Mouse (Mus musculus) limb, embryonic 12.5 days (tissue): ENCODE data around the gene Efemp2. TPM values are rescaled to one million over a fixed set of nuclear protein-coding genes. Genes with fewer than 3 reads are reported as not detected.

Experiments used
- ATAC-seq: fragments of 200-750 bp; cut with Nextera tagmentation; 2 replicates; pipeline ENCODE4 v1.8.0; 2017; ENCODE audit warnings: low read depth, moderate TSS enrichment; ENCODE audit not compliant: insufficient number of reproducible peaks, insufficient read depth, low FRiP score, low TSS enrichment
- H3K27ac ChIP-seq: fragments of 300-500 bp; sonication (generic); 2 replicates; pipeline ENCODE4 v1.5.1; 2016; ENCODE audit warnings: mild to moderate bottlenecking, moderate library complexity
- H3K27me3 ChIP-seq: fragments of 300-500 bp; sonication (generic); 2 replicates; pipeline ENCODE4 v1.6.1; 2016; ENCODE audit warnings: mild to moderate bottlenecking, moderate library complexity
- H3K36me3 ChIP-seq: fragments of 300-500 bp; sonication (generic); 2 replicates; pipeline ENCODE4 v1.6.1; 2016; ENCODE audit warnings: mild to moderate bottlenecking, moderate library complexity
- H3K4me1 ChIP-seq: fragments of 300-500 bp; sonication (generic); replicated peaks from 2 replicates; pipeline ENCODE4 v1.6.1; 2016
- H3K4me2 ChIP-seq: fragments of 300-500 bp; sonication (generic); 2 replicates; pipeline ENCODE4 v1.6.1; 2016; ENCODE audit warnings: mild to moderate bottlenecking, moderate library complexity
- H3K4me3 ChIP-seq: fragments of 300-500 bp; sonication (generic); replicated peaks from 2 replicates; pipeline ENCODE4 v1.5.1; 2016; ENCODE audit warnings: mild to moderate bottlenecking
- H3K9ac ChIP-seq: fragments of 300-500 bp; sonication (generic); replicated peaks from 2 replicates; pipeline ENCODE4 v1.6.1; 2016; ENCODE audit warnings: mild to moderate bottlenecking, moderate library complexity
- H3K9me3 ChIP-seq: fragments of 300-500 bp; sonication (generic); 2 replicates; pipeline ENCODE4 v1.6.1; 2016; ENCODE audit warnings: mild to moderate bottlenecking, moderate library complexity
- WGBS: fragments of 180-500 bp; shearing (Covaris S2); methylation state at CpG from one replicate; pipeline ENCODE4 v1.1.7; 2016; 5-methylcytosine and 5-hydroxymethylcytosine counted together
- polyA plus RNA-seq: library from polyadenylated mRNA; unstranded; fragments of >200 nt; fragmentation: Nextera tagmentation; extraction: Ambion mirVana; gene quantifications from 2 replicates; pipeline ENCODE4 v1.2.1, GENCODE M21; 2016

Efemp2 gene
- polyA plus RNA-seq, 1 experiment from 2014 or later = 138 TPM

- no peak overlapping the region for H3K9ac ChIP-seq
- peaks cover 19% of the 10 kb centered on the region for H3K4me1 ChIP-seq
- ATAC-seq = no peak
- H3K36me3 ChIP-seq = peaks cover 60% of the 10 kb centered on the region
- WGBS = 95% methylated on average over 8 of the region's 8 CpGs
- H3K27ac ChIP-seq = no peak overlapping the region
- H3K4me3 ChIP-seq = no peak overlapping the region
- no peaks in the 10 kb centered on the region for H3K27me3 ChIP-seq
- H3K4me2 ChIP-seq = no peak overlapping the region
- H3K9me3 ChIP-seq = no peaks in the 10 kb centered on the region
Observed at GRCm38 (mm10) chr19:5465037-5465436, 8.7 kb upstream of the Efemp2 start.

- Histone ChIP-seq H3K27me3 (no peaks in the 10 kb centered on the region), H3K36me3 (peaks cover 60% of the 10 kb centered on the region), H3K27ac (no peak overlapping the region), H3K4me3 (no peak overlapping the region), H3K9ac (no peak overlapping the region), H3K9me3 (no peaks in the 10 kb centered on the region), H3K4me2 (no peak overlapping the region), H3K4me1 (peaks cover 10% of the 10 kb centered on the region)
- no peak for ATAC-seq
- WGBS = 89% methylated on average over 6 of the region's 6 CpGs
Observed at GRCm38 (mm10) chr19:5466916-5467500, 6.7 kb upstream of the Efemp2 start.

- no peak for ATAC-seq
- Histone ChIP-seq H3K4me2 (no peak within 1 kb of the TSS), H3K9ac (no peak within 1 kb of the TSS), H3K36me3 (peaks cover 47% of the 10 kb centered on the region), H3K27me3 (no peaks in the 10 kb centered on the region), H3K9me3 (0 out of 2 replicates have a peak, but pooled peaks cover 3% of the 10 kb centered on the region), H3K4me1 (peaks cover 10% of the 10 kb centered on the region), H3K4me3 (no peak within 1 kb of the TSS), H3K27ac (0 out of 2 replicates have a peak within 1 kb of the TSS, but pooled peaks have one; percentile 7)
- 57% methylated on average over 5 of the region's 5 CpGs for WGBS
Observed at GRCm38 (mm10) chr19:5468374-5468773, 5.4 kb upstream of the Efemp2 start, which contains the start of gene Ctsw. Gene Ctsw, minus strand, starts transcription at chr19:5468507.

GRCm38 (mm10) chr19:5471846-5472245 lies 1.9 kb upstream of the Efemp2 start:
- H3K4me2 ChIP-seq = no peak overlapping the region
- 51% methylated on average over 5 of the region's 5 CpGs for WGBS
- H3K9me3 ChIP-seq = 0 out of 2 replicates have a peak, but pooled peaks cover 3% of the 10 kb centered on the region
- H3K27me3 ChIP-seq = no peaks in the 10 kb centered on the region
- no peak for ATAC-seq
- H3K4me3 ChIP-seq = no peak overlapping the region
- no peak overlapping the region for H3K27ac ChIP-seq
- no peak overlapping the region for H3K9ac ChIP-seq
- H3K36me3 ChIP-seq = peaks cover 20% of the 10 kb centered on the region
- peaks cover 23% of the 10 kb centered on the region for H3K4me1 ChIP-seq

- 0 out of 2 replicates have a peak, but pooled peaks cover 3% of the 10 kb centered on the region for H3K9me3 ChIP-seq
- no peaks in the 10 kb centered on the region for H3K27me3 ChIP-seq
- H3K9ac ChIP-seq = no peak overlapping the region
- 85% methylated on average over 3 of the region's 3 CpGs for WGBS
- no peak for ATAC-seq
- peak overlapping the region; percentile 76; the same call in 1 of the 2 replicates for H3K4me3 ChIP-seq
- 0 out of 2 replicates have a peak overlapping the region, but pooled peaks have one; percentile 79 for H3K4me2 ChIP-seq
- H3K4me1 ChIP-seq = peaks cover 25% of the 10 kb centered on the region
- H3K36me3 ChIP-seq = peaks cover 20% of the 10 kb centered on the region
- H3K27ac ChIP-seq = peak overlapping the region; percentile 94; the same call in 1 of the 2 replicates
Observed at GRCm38 (mm10) chr19:5472857-5473256, 897 bp upstream of the Efemp2 start.

GRCm38 (mm10) chr19:5474281-5475068 lies 721 bp downstream of the Efemp2 start:
- Histone ChIP-seq H3K9me3 (0 out of 2 replicates have a peak, but pooled peaks cover 3% of the 10 kb centered on the region), H3K27me3 (no peaks in the 10 kb centered on the region), H3K4me2 (peak overlapping the region; percentile 79), H3K4me1 (peaks cover 25% of the 10 kb centered on the region), H3K4me3 (peak overlapping the region; percentile 76), H3K27ac (peak overlapping the region; percentile 94), H3K36me3 (peaks cover 34% of the 10 kb centered on the region), H3K9ac (peak overlapping the region; percentile 93)
- ATAC-seq = peak; percentile 43
- under 1% methylated on average over 66 of the region's 68 CpGs for WGBS

GRCm38 (mm10) chr19:5475069-5475714 lies 1.4 kb downstream of the Efemp2 start:
- Histone ChIP-seq H3K4me1 (peaks cover 25% of the 10 kb centered on the region), H3K9ac (peak overlapping the region; percentile 93), H3K4me3 (peak overlapping the region; percentile 76), H3K9me3 (0 out of 2 replicates have a peak, but pooled peaks cover 3% of the 10 kb centered on the region), H3K27me3 (no peaks in the 10 kb centered on the region), H3K27ac (peak overlapping the region; percentile 94), H3K36me3 (peaks cover 41% of the 10 kb centered on the region), H3K4me2 (peak overlapping the region; percentile 79)
- WGBS = 15% methylated on average over 13 of the region's 13 CpGs
- ATAC-seq = peak; percentile 18

GRCm38 (mm10) chr19:5477004-5477667 lies 3.4 kb downstream of the Efemp2 start:
- no peak overlapping the region for H3K27ac ChIP-seq
- H3K4me3 ChIP-seq = no peak overlapping the region
- 0 out of 2 replicates have a peak, but pooled peaks cover 3% of the 10 kb centered on the region for H3K9me3 ChIP-seq
- H3K27me3 ChIP-seq = no peaks in the 10 kb centered on the region
- 85% methylated on average over 10 of the region's 10 CpGs for WGBS
- ATAC-seq = no peak
- H3K9ac ChIP-seq = no peak overlapping the region
- H3K36me3 ChIP-seq = peaks cover 61% of the 10 kb centered on the region
- no peak overlapping the region for H3K4me2 ChIP-seq
- H3K4me1 ChIP-seq = peaks cover 25% of the 10 kb centered on the region

- no peaks in the 10 kb centered on the region for H3K27me3 ChIP-seq
- H3K4me3 ChIP-seq = no peak overlapping the region
- peaks cover 25% of the 10 kb centered on the region for H3K4me1 ChIP-seq
- 93% methylated on average over 18 of the region's 18 CpGs for WGBS
- H3K36me3 ChIP-seq = peaks cover 67% of the 10 kb centered on the region
- H3K9ac ChIP-seq = no peak overlapping the region
- 0 out of 2 replicates have a peak, but pooled peaks cover 3% of the 10 kb centered on the region for H3K9me3 ChIP-seq
- ATAC-seq = no peak
- no peak overlapping the region for H3K27ac ChIP-seq
- no peak overlapping the region for H3K4me2 ChIP-seq
Observed at GRCm38 (mm10) chr19:5477668-5478300, 4.0 kb downstream of the Efemp2 start.

GRCm38 (mm10) chr19:5480016-5480415 lies 6.3 kb downstream of the Efemp2 start:
- WGBS = 88% methylated on average over 10 of the region's 10 CpGs
- H3K36me3 ChIP-seq = peaks cover 90% of the 10 kb centered on the region
- ATAC-seq = no peak

More at GRCm38 (mm10) chr19:5480016-5480415, 6.3 kb downstream of the Efemp2 start:
- Histone ChIP-seq H3K27ac (no peak overlapping the region), H3K4me3 (no peak overlapping the region), H3K27me3 (no peaks in the 10 kb centered on the region), H3K9me3 (no peaks in the 10 kb centered on the region), H3K9ac (no peak overlapping the region), H3K4me1 (peaks cover 16% of the 10 kb centered on the region), H3K4me2 (no peak overlapping the region)
